Mouse (Mus musculus) liver, adult 2 months (tissue): ENCODE data around the gene Dennd4a.

Experiments
- CTCF ChIP-seq: fragments of 200-500 bp; IDR thresholded peaks from 2 replicates; pipeline ENCODE4 v1.5.1; 2011; ENCODE audit warnings: low read depth, low read length, control low read depth
- POLR2A ChIP-seq: fragments of 200-500 bp; IDR thresholded peaks from 2 replicates; pipeline ENCODE4 v1.6.1; 2011; ENCODE audit warnings: low read length, control low read depth; ENCODE audit not compliant: insufficient read depth; ENCODE audit errors: extremely low read depth

- TF ChIP-seq CTCF (no peak), POLR2A (no peak)
Observed at GRCm38 (mm10) chr9:64774883-64775282, 36.3 kb upstream of the Dennd4a start.
